Mouse (Mus musculus) ES-E14 (cell line): Measurements from ENCODE around the gene Fbxo28. TPM values are rescaled to one million over a fixed set of nuclear protein-coding genes. Genes with fewer than 3 reads are reported as not detected.

Experiments
- DNase-seq: peaks from one replicate; pipeline ENCODE4 v3.0.0-alpha.2; 2013; ENCODE audit warnings: low read depth, low spot score
- H3K27ac ChIP-seq: 2 replicates; pipeline ENCODE4 v1.5.1; 2012; ENCODE audit warnings: low read depth, mild to moderate bottlenecking, low read length, moderate library complexity, mixed read lengths; ENCODE audit not compliant: poor library complexity, insufficient read depth, severe bottlenecking
- H3K36me3 ChIP-seq: 2 replicates; pipeline ENCODE4 v1.6.1; 2012; ENCODE audit warnings: mild to moderate bottlenecking, low read length, moderate library complexity, mixed read lengths; ENCODE audit not compliant: control insufficient read depth, poor library complexity, insufficient read depth, severe bottlenecking
- H3K4me1 ChIP-seq, 2 experiments: fragments of 150-350 bp in 1 of 2; sonication (generic) in 1 of 2; 2 replicates each; pipeline ENCODE4 v1.6.1; 2012; ENCODE audit warnings: low read length in 2 of 2, mild to moderate bottlenecking in 1 of 2, mixed read lengths in 1 of 2; ENCODE audit not compliant: control insufficient read depth in 2 of 2, insufficient read depth in 2 of 2, poor library complexity in 1 of 2
- H3K4me3 ChIP-seq, 2 experiments: fragments of 150-350 bp in 1 of 2; sonication (generic) in 1 of 2; 2 replicates each; pipeline ENCODE4 v1.5.1; 2012; ENCODE audit warnings: low read length in 2 of 2, low read depth in 1 of 2, mild to moderate bottlenecking in 1 of 2, mixed read lengths in 1 of 2; ENCODE audit not compliant: insufficient read depth in 1 of 2, poor library complexity in 1 of 2, severe bottlenecking in 1 of 2
- H3K9ac ChIP-seq: 2 replicates; pipeline ENCODE4 v1.6.1; 2012; ENCODE audit warnings: low read depth, mild to moderate bottlenecking, low read length, mixed read lengths; ENCODE audit not compliant: poor library complexity, insufficient read depth, severe bottlenecking
- H3K9me3 ChIP-seq: fragments of 150-350 bp; sonication (generic); 2 replicates; pipeline ENCODE4 v1.6.1; 2012; ENCODE audit warnings: low read depth, mild to moderate bottlenecking, low read length; ENCODE audit not compliant: control insufficient read depth, insufficient read depth
- CHD2 ChIP-seq: IDR thresholded peaks from 2 replicates; pipeline ENCODE4 v1.6.1; 2014; ENCODE audit warnings: mild to moderate bottlenecking, low read depth, low read length, inconsistent platforms
- HCFC1 ChIP-seq: IDR thresholded peaks from 2 replicates; pipeline ENCODE4 v1.6.1; 2012; ENCODE audit warnings: low read length, inconsistent platforms, borderline replicate concordance; ENCODE audit not compliant: insufficient read depth
- MAFK ChIP-seq: IDR thresholded peaks from 2 replicates; pipeline ENCODE4 v1.6.1; 2014; ENCODE audit warnings: mild to moderate bottlenecking, low read depth, low read length, inconsistent platforms; ENCODE audit not compliant: insufficient read depth
- ZC3H11A ChIP-seq: IDR thresholded peaks from 2 replicates; pipeline ENCODE4 v1.6.1; 2012; ENCODE audit warnings: low read depth, mild to moderate bottlenecking, inconsistent platforms, low read length, borderline replicate concordance
- ZNF384 ChIP-seq: IDR thresholded peaks from 2 replicates; pipeline ENCODE4 v1.6.1; 2012; ENCODE audit warnings: low read depth, low read length, inconsistent platforms
- in situ Hi-C, 2 experiments: fragments of 600-800 bp; cut with MboI; formaldehyde crosslinking; loops; one replicate each; pipeline ENCODE4 v1.15.1; 2025; ENCODE audit warnings: low sequenced_read_pairs in 2 of 2, inconsistent platforms in 1 of 2; ENCODE audit not compliant: unreplicated experiment in 2 of 2
- total RNA-seq: library from RNA; depleted of rRNA; stranded (reverse); fragments of 300-350 nt; gene quantifications from 2 replicates; pipeline ENCODE4 v1.2.3, GENCODE M21; 2012; rRNA removed

Fbxo28 gene
- total RNA-seq, 1 experiment: 25.8 TPM

- peak overlapping the region; percentile 50; the same call in 1 of the 2 replicates for H3K9ac ChIP-seq
- in situ Hi-C loops: no loop called here
- peaks cover 0 to 8% of the 10 kb centered on the region in 2 experiments; a peak in 3 of 4 replicates for H3K4me1 ChIP-seq
- H3K36me3 ChIP-seq: peaks cover 5% of the 10 kb centered on the region
- no peak for TF ChIP-seq CHD2
- no peak for TF ChIP-seq ZC3H11A
- TF ChIP-seq ZNF384: no peak
- TF ChIP-seq HCFC1: no peak
- peak overlapping the region; percentile 45 to 49; a peak in 3 of 4 replicates for H3K4me3 ChIP-seq
- H3K27ac ChIP-seq: peak overlapping the region; percentile 89
- DNase-seq: peak; percentile 54
- H3K9me3 ChIP-seq: no peaks in the 10 kb centered on the region
These were observed 69.8 kb downstream of the Fbxo28 start for GRCm38 (mm10) chr1:182271632-182272031.

- Histone ChIP-seq H3K36me3 (peaks cover 2% of the 10 kb centered on the region), H3K4me1 (peaks cover 0 to 8% of the 10 kb centered on the region in 2 experiments; a peak in 3 of 4 replicates), H3K27ac (peak overlapping the region; percentile 89; the same call in 1 of the 2 replicates), H3K9ac (0 out of 2 replicates have a peak overlapping the region, but pooled peaks have one; percentile 50), H3K4me3 (peak overlapping the region; percentile 45 to 49; a peak in 3 of 4 replicates), H3K9me3 (no peaks in the 10 kb centered on the region)
- in situ Hi-C loops: no loop called here
- TF ChIP-seq CHD2 (no peak), MAFK (no peak), HCFC1 (no peak), ZC3H11A (no peak), ZNF384 (no peak)
- DNase-seq: peak; percentile 68
These were observed 70.3 kb downstream of the Fbxo28 start for GRCm38 (mm10) chr1:182271130-182271529.

- H3K9ac ChIP-seq: no peak overlapping the region
- H3K9me3 ChIP-seq: no peaks in the 10 kb centered on the region
- in situ Hi-C loops: no loop called here
- no peak for DNase-seq
- peaks cover 0 to 4% of the 10 kb centered on the region in 2 experiments; a peak in 3 of 4 replicates for H3K4me1 ChIP-seq
- 0 out of 2 replicates have a peak, but pooled peaks cover 2% of the 10 kb centered on the region for H3K36me3 ChIP-seq
- H3K27ac ChIP-seq: no peak overlapping the region
- no peak overlapping the region for H3K4me3 ChIP-seq
- no peak for TF ChIP-seq CHD2
- TF ChIP-seq MAFK: no peak
- TF ChIP-seq ZC3H11A: no peak
- no peak for TF ChIP-seq HCFC1
- TF ChIP-seq ZNF384: no peak
These were observed 73.1 kb downstream of the Fbxo28 start for GRCm38 (mm10) chr1:182268317-182268716.

- Histone ChIP-seq H3K4me3 (no peak overlapping the region), H3K36me3 (no peaks in the 10 kb centered on the region), H3K9me3 (no peaks in the 10 kb centered on the region), H3K4me1 (no peaks in the 10 kb centered on the region), H3K27ac (no peak overlapping the region), H3K9ac (no peak overlapping the region)
- no peak for DNase-seq
- no peak for TF ChIP-seq CHD2
- TF ChIP-seq ZC3H11A: no peak
- TF ChIP-seq ZNF384: no peak
- TF ChIP-seq HCFC1: no peak
- no peak for TF ChIP-seq MAFK
- in situ Hi-C loops: no loop called here
These were observed 75.4 kb downstream of the Fbxo28 start for GRCm38 (mm10) chr1:182266028-182266525.

Other genes with a start within 250 kb of the Fbxo28 start
- 51.3 and 86.7 TPM in 2 replicates for gene Srp9, start 216.9 kb downstream of the Fbxo28 start, total RNA-seq
- 0.04 TPM in 1 of 2 replicates, not detected in the other for gene Vmn1r1, start 177.1 kb downstream of the Fbxo28 start, total RNA-seq
- gene Degs1, start 58.8 kb downstream of the Fbxo28 start, total RNA-seq: 126 and 154 TPM in 2 replicates
- gene Trp53bp2, start 67.5 kb upstream of the Fbxo28 start, total RNA-seq: 9.4 and 9.5 TPM in 2 replicates
- gene Capn2, start 176.0 kb upstream of the Fbxo28 start, total RNA-seq: 38.3 and 72.3 TPM in 2 replicates
- gene Capn8, start 223.4 kb upstream of the Fbxo28 start, total RNA-seq: not detected in 2 replicates